Mouse (Mus musculus): ENCODE measurements at regions not wholly inside any gene's neighbourhood (a gene's known extent, or its start where the extent isn't known, plus 50 kb on each side); places are given as distances from the start of the nearest gene placed in this dataset.

- H3K9ac ChIP-seq: no peak overlapping the region
- no peak overlapping the region for H3K4me3 ChIP-seq
- ATAC-seq (ENCODE audit: insufficient number of reproducible peaks, insufficient read depth, low FRiP score, low TSS enrichment, low read depth): no peak
- peaks cover 3% of the 10 kb centered on the region; the same call in 1 of the 2 replicates for H3K27me3 ChIP-seq
- no peaks in the 10 kb centered on the region for H3K4me1 ChIP-seq
- WGBS: 78% methylated on average over 2 of the region's 2 CpGs
- no peak overlapping the region for H3K27ac ChIP-seq
- H3K36me3 ChIP-seq: no peaks in the 10 kb centered on the region
- no peak overlapping the region for H3K4me2 ChIP-seq
- no peaks in the 10 kb centered on the region for H3K9me3 ChIP-seq
Observed at GRCm38 (mm10) chr16:66017040-66017439, 202.0 kb downstream of the Vgll3 start.

- Histone ChIP-seq H3K9ac (no peak overlapping the region), H3K27ac (no peak overlapping the region), H3K36me3 (no peaks in the 10 kb centered on the region), H3K4me2 (no peak overlapping the region), H3K9me3 (no peaks in the 10 kb centered on the region), H3K27me3 (no peaks in the 10 kb centered on the region), H3K4me3 (no peak overlapping the region), H3K4me1 (no peaks in the 10 kb centered on the region)
- no peak for ATAC-seq (ENCODE audit: insufficient number of reproducible peaks, insufficient read depth, low FRiP score, low TSS enrichment, low read depth)
- 61% methylated on average over 2 of the region's 2 CpGs for WGBS
Observed at GRCm38 (mm10) chr16:66023397-66023796, 208.3 kb downstream of the Vgll3 start.

Data from embryonic facial prominence, embryonic 13.5 days (tissue).